21 mouse cellular contexts compared by ENCODE assay signal in the genomic region with DNA sequence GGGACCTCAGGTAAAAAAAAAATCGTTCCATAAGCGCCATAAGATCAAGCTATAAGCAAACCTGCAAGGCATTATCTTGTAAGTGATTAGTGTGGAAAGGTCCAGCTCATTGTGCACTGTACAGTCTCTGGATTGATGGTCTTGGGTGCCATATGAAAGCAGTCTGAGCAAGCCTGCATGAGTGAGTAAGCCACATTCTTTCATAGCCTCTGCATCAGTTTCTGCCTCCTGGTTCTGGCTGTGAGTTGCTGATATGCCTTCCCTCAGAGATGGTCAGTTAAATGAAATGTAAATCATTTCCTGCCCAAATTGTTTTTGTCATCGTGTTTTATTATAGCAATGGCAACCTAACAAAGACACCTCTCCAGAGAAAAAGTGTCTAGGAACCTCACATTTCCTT.
"Had no signal": no experiment of that assay in that cellular context is flagged by ENCODE, and none has a peak within 500 bp of the region (broad histone marks: within the 10 kb centered on the region; RNA-seq: fewer than 3 reads in every experiment).

No protein-coding gene starts in this region.

- DNase-seq: gastrocnemius, postnatal 25 days; heart, adult 2 months; heart, postnatal 10 days; heart, postnatal 4 days; kidney, adult 18-20 months; kidney, adult 8-10 months; kidney, postnatal 14 days; kidney, postnatal 36 days; layer of hippocampus, adult 9-11 months; layer of hippocampus, postnatal 36 days had no signal

- H3K27ac ChIP-seq: heart, adult 2 months; heart, embryonic 10.5 days; hindbrain, embryonic 10.5 days; hindbrain, embryonic 12.5 days; hindbrain, embryonic 14.5 days; intestine, embryonic 15.5 days; kidney, postnatal 0 days; limb, embryonic 13.5 days; limb, embryonic 15.5 days; liver, embryonic 12.5 days; liver, embryonic 14.5 days had no signal

- H3K4me1 ChIP-seq: heart, embryonic 10.5 days; intestine, embryonic 15.5 days; liver, embryonic 12.5 days had no signal

- H3K4me3 ChIP-seq: heart, adult 2 months; heart, embryonic 10.5 days; heart, embryonic 12.5 days; hindbrain, embryonic 10.5 days; hindbrain, embryonic 12.5 days; intestine, embryonic 15.5 days; limb, embryonic 13.5 days; limb, embryonic 15.5 days; liver, embryonic 12.5 days had no signal
